Mouse (Mus musculus) CD4-positive, CD25-positive, alpha-beta regulatory T cell, adult 4 months (primary cell): ENCODE measurements around the gene Wdr86. TPM values are rescaled to one million over a fixed set of nuclear protein-coding genes. Genes with fewer than 3 reads are reported as not detected.

ENCODE experiments used
- ATAC-seq: one replicate; pipeline ENCODE4 v1.8.0; 2017
- polyA plus RNA-seq, 2 experiments: library from polyadenylated mRNA; unstranded; fragments of 100-300 nt; shearing (Covaris generic); gene quantifications; one replicate each; pipeline ENCODE4 v1.2.1; 2017

Wdr86 gene
- polyA plus RNA-seq, 2 experiments from 2014 or later, result 0.39 to 0.91 TPM

- no peak for ATAC-seq
Measured at GRCm38 (mm10) chr5:24681436-24681835, 49.1 kb downstream of the Wdr86 start.

- ATAC-seq, result peak; percentile 98
Measured at GRCm38 (mm10) chr5:24674238-24674637, 56.3 kb downstream of the Wdr86 start.

Other genes with a start within 250 kb of the Wdr86 start
- gene Gbx1, start 203.5 kb downstream of the Wdr86 start, polyA plus RNA-seq, result not detected
- not detected for gene Asb10, start 189.7 kb downstream of the Wdr86 start, polyA plus RNA-seq
- not detected for gene 4931409K22Rik, start 173.9 kb downstream of the Wdr86 start, polyA plus RNA-seq
- gene Abcf2, start 153.3 kb downstream of the Wdr86 start, polyA plus RNA-seq, result 10 to 100 TPM; 62.1 to 87.7 TPM
- gene Chpf2, start 144.0 kb downstream of the Wdr86 start, polyA plus RNA-seq, result 10 to 100 TPM in 1 of 2 experiments, 1 to 10 TPM in 1; 9.3 to 15.6 TPM
- gene Smarcd3, start 106.3 kb downstream of the Wdr86 start, polyA plus RNA-seq, result under 1 TPM; 0.48 to 0.61 TPM
- 100 to 1,000 TPM in 1 of 2 experiments, 10 to 100 TPM in 1; 83.4 to 107 TPM for gene Nub1, start 45.2 kb downstream of the Wdr86 start, polyA plus RNA-seq
- 1 to 10 TPM in 1 of 2 experiments, not detected in 1; 1.8 TPM for gene Crygn, start 27.3 kb upstream of the Wdr86 start, polyA plus RNA-seq
- 10 to 100 TPM; 72.8 to 96.1 TPM for gene Rheb, start 111.9 kb upstream of the Wdr86 start, polyA plus RNA-seq